Mouse (Mus musculus) embryonic facial prominence, embryonic 11.5 days (tissue): ENCODE measurements around the gene Pomt2. TPM values are rescaled to one million over a fixed set of nuclear protein-coding genes. Genes with fewer than 3 reads are reported as not detected.

Source experiments
- ATAC-seq: fragments of 200-750 bp; cut with Nextera tagmentation; replicated peaks from 2 replicates; pipeline ENCODE4 v1.8.0; 2017; ENCODE audit warnings: low read depth; ENCODE audit not compliant: insufficient number of reproducible peaks, low FRiP score, low TSS enrichment
- DNase-seq: peaks from one replicate; pipeline ENCODE4 v3.0.0-alpha.2; 2015; ENCODE audit warnings: low spot score
- H3K27ac ChIP-seq: fragments of 300-500 bp; sonication (generic); replicated peaks from 2 replicates; pipeline ENCODE4 v1.5.1; 2014; ENCODE audit warnings: mild to moderate bottlenecking, low read depth, low read length, control low read depth
- H3K27me3 ChIP-seq: fragments of 300-500 bp; sonication (generic); 2 replicates; pipeline ENCODE4 v1.6.1; 2014; ENCODE audit warnings: mild to moderate bottlenecking, low read length, moderate library complexity, mixed read lengths; ENCODE audit not compliant: control insufficient read depth, insufficient read depth
- H3K36me3 ChIP-seq: fragments of 300-500 bp; sonication (generic); replicated peaks from 2 replicates; pipeline ENCODE4 v1.6.1; 2014; ENCODE audit warnings: low read depth, mild to moderate bottlenecking, low read length, moderate library complexity, mixed read lengths; ENCODE audit not compliant: control insufficient read depth, insufficient read depth
- H3K4me1 ChIP-seq: fragments of 300-500 bp; sonication (generic); 2 replicates; pipeline ENCODE4 v1.6.1; 2014; ENCODE audit warnings: low read length, mixed read lengths; ENCODE audit not compliant: control insufficient read depth, insufficient read depth
- H3K4me2 ChIP-seq: fragments of 300-500 bp; sonication (generic); 2 replicates; pipeline ENCODE4 v1.6.1; 2014; ENCODE audit warnings: low read depth, mild to moderate bottlenecking, control low read depth, low read length, moderate library complexity
- H3K4me3 ChIP-seq: fragments of 300-500 bp; sonication (generic); 2 replicates; pipeline ENCODE4 v1.5.1; 2014; ENCODE audit warnings: low read depth, low read length, control low read depth
- H3K9ac ChIP-seq: fragments of 300-500 bp; sonication (generic); replicated peaks from 2 replicates; pipeline ENCODE4 v1.6.1; 2014; ENCODE audit warnings: mild to moderate bottlenecking, control low read depth, low read length
- H3K9me3 ChIP-seq: fragments of 300-500 bp; sonication (generic); replicated peaks from 2 replicates; pipeline ENCODE4 v1.6.1; 2016; ENCODE audit warnings: mild to moderate bottlenecking, low read length, inconsistent platforms, mixed read lengths; ENCODE audit not compliant: control insufficient read depth
- WGBS: fragments of 180-500 bp; shearing (Covaris S2); extraction: QIAGEN DNeasy Blood & Tissue Kit; methylation state at CpG from one replicate; pipeline ENCODE4 v1.1.7; 2014; 5-methylcytosine and 5-hydroxymethylcytosine counted together
- polyA plus RNA-seq: library from polyadenylated mRNA; unstranded; fragments of >200 nt; fragmentation: Nextera tagmentation; extraction: Ambion mirVana; gene quantifications from 2 replicates; pipeline ENCODE4 v1.2.1, GENCODE M21; 2014

The Pomt2 gene
- polyA plus RNA-seq, 1 experiment from 2014 or later, result 14.3 TPM

DNA sequence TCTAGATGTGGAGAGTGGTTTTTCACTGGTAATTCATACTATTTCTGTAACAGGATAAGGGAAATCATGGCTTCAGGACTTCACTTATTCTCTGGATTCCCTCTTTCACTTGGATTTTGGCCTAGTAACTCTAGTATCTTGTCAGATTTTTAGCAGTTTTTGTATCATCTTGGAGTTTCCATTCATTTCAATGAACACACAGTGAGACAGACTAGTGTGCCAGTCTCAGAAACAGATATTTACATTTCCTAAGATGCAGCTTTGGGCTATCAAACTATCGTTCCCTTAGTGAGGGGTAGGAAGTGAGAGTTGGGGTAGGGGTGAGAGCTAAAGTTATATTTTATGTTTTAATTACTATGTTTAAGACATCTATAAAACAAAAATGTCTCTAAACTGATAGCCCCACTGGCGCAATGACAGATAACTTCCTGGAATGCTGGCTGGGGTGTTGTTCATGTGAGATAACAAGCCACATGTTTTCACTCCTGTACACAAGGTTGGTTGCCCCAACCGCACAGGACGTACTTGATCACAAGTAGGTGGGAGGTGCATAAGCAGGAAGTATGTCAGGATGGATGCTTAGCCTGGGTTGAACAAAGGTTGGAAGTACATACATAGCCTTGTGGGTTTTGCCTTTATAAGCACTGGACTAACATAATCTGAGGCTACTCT, 25.7 kb downstream of the Pomt2 start:
- no peak for DNase-seq
- no peak for ATAC-seq
- 90% methylated on average over 4 of the region's 4 CpGs for WGBS
- no peak overlapping the region for H3K4me2 ChIP-seq
- no peak overlapping the region for H3K4me3 ChIP-seq
- H3K27me3 ChIP-seq, result no peaks in the 10 kb centered on the region
- H3K36me3 ChIP-seq, result no peaks in the 10 kb centered on the region
- no peak overlapping the region for H3K9ac ChIP-seq
- no peaks in the 10 kb centered on the region for H3K4me1 ChIP-seq
- no peak overlapping the region for H3K27ac ChIP-seq
- no peaks in the 10 kb centered on the region for H3K9me3 ChIP-seq

GRCm38 (mm10) chr12:87107357-87107977, 40.3 kb downstream of the Pomt2 start:
- ATAC-seq, result no peak

GRCm38 (mm10) chr12:87104796-87105195, 43.0 kb downstream of the Pomt2 start:
- H3K36me3 ChIP-seq, result no peaks in the 10 kb centered on the region
- WGBS, result 86% methylated on average over 4 of the region's 4 CpGs
- no peak for DNase-seq
- peaks cover 14% of the 10 kb centered on the region for H3K27me3 ChIP-seq
- H3K9me3 ChIP-seq, result no peaks in the 10 kb centered on the region
- ATAC-seq, result no peak
- H3K4me2 ChIP-seq, result no peak overlapping the region
- peaks cover 4% of the 10 kb centered on the region for H3K4me1 ChIP-seq
- no peak overlapping the region for H3K4me3 ChIP-seq
- no peak overlapping the region for H3K9ac ChIP-seq
- H3K27ac ChIP-seq, result no peak overlapping the region

More at GRCm38 (mm10) chr12:87107357-87107977, 40.3 kb downstream of the Pomt2 start:
- 24% methylated on average over 3 of the region's 3 CpGs for WGBS
- Histone ChIP-seq H3K4me2 (no peak overlapping the region), H3K27me3 (peaks cover 4% of the 10 kb centered on the region), H3K27ac (no peak overlapping the region), H3K4me1 (no peaks in the 10 kb centered on the region), H3K4me3 (no peak overlapping the region), H3K36me3 (no peaks in the 10 kb centered on the region), H3K9me3 (no peaks in the 10 kb centered on the region), H3K9ac (no peak overlapping the region)
- DNase-seq, result no peak

DNA sequence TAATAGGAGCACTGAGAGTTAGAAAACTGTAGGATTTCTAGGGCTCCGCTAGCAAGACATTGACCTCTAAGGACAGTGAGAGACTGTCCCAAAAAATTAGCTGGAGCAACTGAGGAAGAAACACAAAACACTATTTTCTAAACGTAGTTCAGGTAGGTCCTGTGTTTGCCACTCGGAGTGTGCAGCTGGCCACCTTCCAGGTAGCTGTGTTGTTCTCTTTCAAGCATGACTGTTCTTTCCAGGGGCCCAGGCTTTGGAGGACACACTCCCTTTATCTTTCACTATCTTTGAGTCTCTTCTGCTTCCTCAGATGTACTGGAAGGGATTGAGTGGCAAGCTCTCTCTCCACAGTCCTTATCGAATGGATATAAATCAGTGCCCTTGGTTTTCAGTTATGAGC, 44.3 kb downstream of the Pomt2 start:
- Histone ChIP-seq H3K36me3 (no peaks in the 10 kb centered on the region), H3K9me3 (no peaks in the 10 kb centered on the region), H3K4me2 (no peak overlapping the region), H3K4me3 (no peak overlapping the region), H3K9ac (no peak overlapping the region), H3K27me3 (peaks cover 14% of the 10 kb centered on the region), H3K27ac (no peak overlapping the region), H3K4me1 (peaks cover 4% of the 10 kb centered on the region)
- DNase-seq (no peak), ATAC-seq (no peak)
- WGBS, result 91% methylated on average over 4 of the region's 4 CpGs

- H3K9ac ChIP-seq, result no peak within 1 kb of the TSS
Observed at GRCm38 (mm10) chr12:87102165-87102631, 45.6 kb downstream of the Pomt2 start, which contains the start of gene Ngb. Gene Ngb (minus strand): TSS chr12:87102539.

DNA sequence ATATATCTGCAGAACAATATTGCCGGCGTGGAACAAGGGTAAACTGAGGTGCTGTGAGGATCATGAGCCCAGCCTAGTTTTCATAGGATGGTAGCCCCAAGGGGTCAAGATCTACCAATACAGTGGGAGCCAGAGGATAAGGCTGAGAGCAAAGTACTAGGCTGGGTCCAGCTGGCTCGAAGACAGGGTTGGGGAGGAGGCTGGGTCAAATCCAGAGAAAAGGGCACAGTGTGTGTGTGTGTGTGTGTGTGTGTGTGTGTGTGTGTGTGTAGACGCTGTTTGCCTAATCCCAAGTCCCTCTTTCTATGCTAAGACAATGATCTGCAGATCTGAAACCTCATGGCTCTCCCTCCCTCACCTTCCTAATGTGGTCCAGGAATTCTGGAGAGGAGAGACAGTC, 47.4 kb downstream of the Pomt2 start:
- H3K36me3 ChIP-seq, result no peaks in the 10 kb centered on the region
- H3K4me2 ChIP-seq, result no peak overlapping the region
- no peaks in the 10 kb centered on the region for H3K9me3 ChIP-seq
- ATAC-seq (no peak), DNase-seq (no peak)
- peaks cover 14% of the 10 kb centered on the region for H3K27me3 ChIP-seq
- H3K9ac ChIP-seq, result no peak overlapping the region
- no peak overlapping the region for H3K4me3 ChIP-seq
- no peak overlapping the region for H3K27ac ChIP-seq
- WGBS, result 83% methylated on average over 4 of the region's 4 CpGs
- peaks cover 4% of the 10 kb centered on the region for H3K4me1 ChIP-seq

More at GRCm38 (mm10) chr12:87102165-87102631, 45.6 kb downstream of the Pomt2 start, which contains the start of gene Ngb:
- Histone ChIP-seq H3K27ac (no peak within 1 kb of the TSS), H3K36me3 (no peaks in the 10 kb centered on the region), H3K27me3 (peaks cover 14% of the 10 kb centered on the region), H3K4me1 (peaks cover 4% of the 10 kb centered on the region), H3K9me3 (no peaks in the 10 kb centered on the region), H3K4me2 (peak within 1 kb of the TSS; percentile 46), H3K4me3 (peak within 1 kb of the TSS; percentile 21)
- peak; percentile 5 for DNase-seq
- ATAC-seq, result peak; percentile 56
- 3% methylated on average over 31 of the region's 32 CpGs for WGBS

DNA sequence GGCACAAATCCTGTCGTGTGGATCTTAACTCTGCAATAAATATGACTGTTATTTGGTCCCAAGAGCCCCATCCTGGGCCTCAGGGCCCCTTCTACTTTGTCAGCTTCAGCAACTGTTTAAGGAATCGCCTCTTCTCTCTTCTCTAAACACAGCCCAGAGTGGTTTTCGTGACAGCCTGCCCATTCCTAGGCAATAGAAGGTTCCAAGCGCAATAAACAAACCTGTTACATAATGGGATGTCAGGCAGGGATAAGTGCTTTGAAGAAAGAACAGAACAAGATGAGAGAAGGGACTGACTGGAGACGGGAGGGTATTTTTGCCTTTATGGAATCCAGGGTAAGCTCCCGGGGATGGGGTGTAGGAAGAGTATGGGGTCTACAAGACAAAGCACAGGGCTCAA, 54.1 kb downstream of the Pomt2 start:
- Histone ChIP-seq H3K4me1 (no peaks in the 10 kb centered on the region), H3K9me3 (no peaks in the 10 kb centered on the region), H3K27ac (no peak overlapping the region), H3K36me3 (no peaks in the 10 kb centered on the region), H3K4me3 (no peak overlapping the region), H3K9ac (no peak overlapping the region), H3K4me2 (no peak overlapping the region), H3K27me3 (no peaks in the 10 kb centered on the region)
- no peak for ATAC-seq
- 69% methylated on average over 6 of the region's 6 CpGs for WGBS
- no peak for DNase-seq

- 70% methylated on average over 4 of the region's 4 CpGs for WGBS
- no peaks in the 10 kb centered on the region for H3K27me3 ChIP-seq
Observed at GRCm38 (mm10) chr12:87093249-87093648, 54.5 kb downstream of the Pomt2 start.

More at GRCm38 (mm10) chr12:87093249-87093648, 54.5 kb downstream of the Pomt2 start:
- Histone ChIP-seq H3K4me3 (no peak overlapping the region), H3K4me1 (no peaks in the 10 kb centered on the region), H3K9ac (no peak overlapping the region), H3K27ac (no peak overlapping the region), H3K4me2 (no peak overlapping the region), H3K36me3 (no peaks in the 10 kb centered on the region), H3K9me3 (no peaks in the 10 kb centered on the region)
- DNase-seq (no peak), ATAC-seq (no peak)
